Mouse (Mus musculus) left cerebral cortex, adult 11 months (tissue): ENCODE measurements around the gene Zfyve19.

Experiments used
- DNase-seq: peaks from one replicate; pipeline ENCODE4 v3.0.0; 2022; ENCODE audit warnings: low spot score

Zfyve19 gene

DNA sequence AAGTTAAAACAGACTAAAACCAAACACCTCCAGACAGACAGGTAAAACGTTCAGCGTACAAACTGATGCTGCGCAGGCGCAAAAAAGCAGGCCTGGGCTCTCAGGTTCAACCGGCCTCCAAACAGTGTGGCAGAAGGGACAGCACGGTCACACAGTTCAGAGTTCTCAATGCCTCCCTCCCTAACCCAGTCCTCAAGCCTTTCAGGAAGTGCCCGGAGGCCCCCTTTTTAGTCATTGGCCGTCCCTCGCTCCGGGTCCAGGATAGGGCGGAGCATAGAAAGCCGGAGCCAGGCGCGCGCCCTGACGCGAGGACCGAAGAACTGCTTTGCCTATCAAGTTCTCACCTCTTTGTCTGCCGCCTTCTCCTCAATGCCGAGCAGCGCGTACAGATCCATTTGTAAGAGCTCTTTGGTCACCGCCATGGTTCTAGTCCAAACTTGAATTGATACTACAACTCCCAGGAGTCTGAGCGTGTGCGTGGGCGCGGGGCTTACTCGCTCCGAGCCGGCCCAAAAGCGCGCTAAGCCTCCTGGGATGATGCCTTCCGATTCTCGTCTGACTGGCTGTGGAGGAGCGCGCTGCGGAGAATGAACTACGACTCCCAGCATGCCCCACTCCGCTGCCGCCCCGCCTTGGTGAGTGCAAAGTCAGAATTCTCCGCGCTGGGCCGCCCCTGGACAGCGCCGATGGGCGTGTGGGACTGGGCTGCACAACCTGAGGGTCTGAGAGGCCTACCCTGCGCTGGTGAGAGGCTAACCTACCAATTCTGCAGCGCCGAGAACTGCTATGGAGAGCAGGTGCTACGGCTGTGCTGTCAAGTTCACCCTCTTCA lies at the start of gene Zfyve19, which contains the start of gene Dnajc17:
TSS of gene Zfyve19 (plus strand) at position 274 of the 832 bp plus-strand sequence.
TSS of gene Dnajc17 (minus strand) at position 452 of the 832 bp plus-strand sequence.
- peak; percentile 96 for DNase-seq

DNA sequence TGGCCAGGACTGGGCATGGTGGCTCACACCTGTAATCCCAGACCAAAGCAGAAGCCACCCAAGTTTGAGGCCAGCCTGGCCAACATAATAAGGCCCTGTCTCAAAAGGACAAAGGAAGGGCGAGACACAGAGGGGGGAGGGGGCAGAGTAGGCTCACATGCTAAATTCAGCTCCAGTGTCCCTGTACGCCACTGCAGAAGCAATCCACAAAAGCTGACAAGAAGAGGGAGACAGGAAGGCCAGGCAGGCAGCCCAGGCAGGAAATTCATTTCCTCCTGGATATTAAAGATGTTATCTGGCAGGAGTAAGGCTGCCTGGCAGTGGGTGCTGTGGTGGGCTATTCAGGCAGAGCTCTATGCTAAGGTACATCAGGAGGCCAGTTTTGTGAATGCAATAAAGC lies 47.2 kb upstream of the Zfyve19 start:
- DNase-seq: no peak

GRCm38 (mm10) chr2:119163135-119163534 lies 45.3 kb upstream of the Zfyve19 start:
- DNase-seq: no peak

DNA sequence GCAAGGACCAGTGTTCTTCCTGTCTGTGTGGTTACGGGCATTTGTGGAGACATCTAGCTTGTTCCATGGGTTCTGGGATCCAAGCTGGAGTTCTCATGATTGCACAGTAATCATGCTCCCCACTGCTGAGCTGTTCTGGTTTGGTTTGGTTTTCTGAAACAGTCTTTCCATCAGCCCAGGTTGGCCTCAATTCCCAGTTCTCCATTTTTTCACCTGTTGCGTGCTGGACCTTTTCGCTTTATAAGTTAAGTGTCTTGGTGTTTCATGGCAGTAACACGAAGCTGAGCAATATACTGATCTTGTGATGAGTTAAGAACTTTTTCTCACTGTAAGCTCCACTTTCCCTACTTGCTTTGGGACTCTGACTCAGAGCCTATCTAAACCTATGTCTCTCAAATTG lies 44.4 kb upstream of the Zfyve19 start:
- no peak for DNase-seq

DNA sequence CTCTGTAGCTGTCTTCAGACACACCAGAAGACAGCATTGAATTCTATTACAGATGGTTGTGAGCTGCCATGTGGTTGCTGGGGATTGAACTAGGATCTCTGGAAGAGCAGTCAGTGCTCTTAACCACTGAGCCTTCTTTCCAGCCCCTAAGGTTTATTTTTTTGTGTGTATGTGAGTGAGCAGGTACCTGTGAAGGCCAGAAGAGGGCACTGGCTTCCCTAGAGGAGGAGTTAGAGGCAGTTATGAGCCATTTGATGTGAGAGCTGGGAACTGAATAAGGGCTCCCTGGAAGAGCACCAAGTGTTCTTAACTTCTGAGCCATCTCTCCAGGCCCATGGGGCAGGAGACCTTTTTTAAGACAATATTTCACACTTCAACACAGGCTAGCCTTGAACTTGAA lies 43.0 kb upstream of the Zfyve19 start:
- DNase-seq: no peak

- no peak for DNase-seq
These were observed 41.2 kb upstream of the Zfyve19 start, which contains the start of gene Gchfr for GRCm38 (mm10) chr2:119166901-119167865. Gene Gchfr, plus strand, starts transcription at chr2:119167773.

DNA sequence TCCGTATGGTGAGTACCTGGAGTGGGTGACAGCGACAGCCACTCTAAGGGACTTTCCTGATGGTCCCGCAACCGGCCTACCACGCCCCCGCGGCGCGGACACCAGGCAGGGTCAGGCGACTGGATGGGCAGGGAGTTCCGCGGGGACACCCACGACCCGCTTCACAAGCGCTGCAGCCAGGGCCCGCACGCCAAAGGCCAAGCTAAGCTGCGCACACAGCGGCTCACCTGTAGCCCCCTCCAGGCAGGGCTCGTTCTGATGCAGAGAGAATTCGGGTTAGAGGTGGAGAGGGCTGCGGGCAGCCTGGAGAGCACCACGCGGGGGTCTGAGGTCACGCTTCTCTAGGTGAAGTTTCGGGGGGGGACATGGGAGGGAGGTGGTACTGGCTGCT lies 40.6 kb upstream of the Zfyve19 start:
- DNase-seq: no peak

DNA sequence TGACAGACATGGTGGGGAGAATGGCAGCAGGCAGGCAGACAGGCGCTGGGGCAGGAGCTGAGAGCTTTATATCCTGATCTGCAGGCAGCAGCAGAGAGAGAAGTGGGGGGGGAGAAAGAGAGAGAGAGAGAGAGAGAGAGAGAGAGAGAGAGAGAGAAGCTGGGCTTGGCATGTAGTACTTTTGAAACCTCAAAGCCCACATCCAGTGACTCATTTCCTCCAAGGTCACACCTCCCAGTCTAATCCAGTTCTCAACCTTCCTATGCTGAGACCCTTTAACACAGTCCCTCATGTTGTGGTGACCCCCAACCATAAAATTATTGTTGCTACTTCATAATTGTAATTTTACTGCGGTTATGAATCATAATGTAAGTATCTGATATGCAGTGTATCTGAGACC lies 38.1 kb upstream of the Zfyve19 start:
- no peak for DNase-seq

GRCm38 (mm10) chr2:119171574-119171973 lies 36.8 kb upstream of the Zfyve19 start:
- no peak for DNase-seq

- no peak for DNase-seq
These were observed 36.0 kb upstream of the Zfyve19 start for GRCm38 (mm10) chr2:119172446-119172845.

DNA sequence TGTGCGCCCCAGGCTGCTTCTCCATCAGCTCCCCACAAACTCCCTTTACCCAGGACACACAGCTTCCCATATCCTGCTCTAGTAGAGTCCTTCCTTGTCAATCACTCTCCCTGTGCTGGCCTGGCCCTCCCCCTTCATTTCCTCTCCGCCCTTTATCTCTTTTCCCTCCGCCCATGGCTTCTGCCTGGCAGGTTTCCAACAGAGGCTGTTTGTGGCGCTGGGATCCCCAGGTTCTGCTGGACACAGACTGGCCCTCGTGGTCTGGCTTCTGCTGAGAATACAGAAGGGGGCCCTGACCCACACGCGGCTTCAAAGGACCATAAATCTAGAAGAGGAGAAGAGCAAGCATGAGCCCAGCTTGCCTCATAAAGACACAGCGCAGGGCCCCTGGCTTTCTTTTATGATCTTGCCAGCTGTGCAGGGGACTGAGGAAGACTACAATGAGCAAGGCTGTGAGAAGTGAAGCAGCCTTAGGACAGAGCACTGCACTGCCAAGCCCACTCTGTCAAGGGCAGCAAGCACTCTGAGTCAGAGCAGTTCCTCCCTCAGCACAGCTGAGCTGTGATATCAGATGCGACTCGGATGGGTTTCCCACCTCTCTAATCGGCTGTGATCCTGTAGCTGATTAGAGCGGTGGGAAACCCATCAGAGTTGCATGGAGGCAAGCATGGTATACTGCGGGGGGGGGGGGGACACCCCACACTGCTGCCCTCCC lies 35.4 kb upstream of the Zfyve19 start:
- DNase-seq: no peak

- DNase-seq: no peak
These were observed 34.3 kb upstream of the Zfyve19 start, which contains the start of gene Gm14137 for GRCm38 (mm10) chr2:119173991-119174651. Gene Gm14137, plus strand, starts transcription at chr2:119174509.

DNA sequence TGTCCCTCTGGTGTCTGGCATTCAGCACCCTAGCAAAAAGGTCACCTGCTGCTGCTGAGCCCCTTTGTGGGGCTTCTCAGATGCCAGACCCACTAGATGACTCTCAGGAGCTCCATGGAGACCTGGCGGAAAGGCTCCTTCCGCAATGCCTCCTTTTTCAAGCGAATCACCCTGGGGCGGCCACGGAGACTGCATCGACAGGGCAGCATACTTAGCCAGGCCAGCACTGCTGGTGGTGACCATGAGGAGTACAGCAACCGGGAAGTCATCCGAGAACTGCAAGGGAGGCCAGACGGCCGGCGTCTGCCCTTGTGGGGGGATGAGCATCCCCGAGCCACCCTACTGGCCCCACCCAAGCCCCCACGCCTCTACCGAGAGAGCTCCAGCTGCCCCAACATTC lies 33.6 kb upstream of the Zfyve19 start:
- no peak for DNase-seq

- DNase-seq: no peak
These were observed 32.8 kb upstream of the Zfyve19 start for GRCm38 (mm10) chr2:119175614-119176013.

DNA sequence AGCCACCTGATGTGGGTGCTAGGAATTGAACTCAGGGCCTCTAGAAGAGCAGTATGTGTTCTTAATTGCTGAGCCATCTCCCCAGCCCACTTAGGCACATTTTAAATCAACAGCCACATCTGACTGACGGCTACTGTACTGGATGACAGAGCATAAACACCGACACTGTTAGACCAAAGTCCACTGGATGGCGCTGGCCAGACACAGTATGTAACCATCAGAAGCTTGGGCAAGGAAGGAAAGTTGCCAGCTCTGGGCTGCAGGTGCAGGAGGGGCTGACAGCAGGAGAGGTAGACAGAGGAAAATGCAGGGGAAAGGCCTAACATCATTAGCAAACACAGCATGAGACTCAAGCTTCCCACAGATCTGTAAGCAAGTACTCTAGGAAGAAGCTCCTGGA lies 31.7 kb upstream of the Zfyve19 start:
- DNase-seq: no peak

DNA sequence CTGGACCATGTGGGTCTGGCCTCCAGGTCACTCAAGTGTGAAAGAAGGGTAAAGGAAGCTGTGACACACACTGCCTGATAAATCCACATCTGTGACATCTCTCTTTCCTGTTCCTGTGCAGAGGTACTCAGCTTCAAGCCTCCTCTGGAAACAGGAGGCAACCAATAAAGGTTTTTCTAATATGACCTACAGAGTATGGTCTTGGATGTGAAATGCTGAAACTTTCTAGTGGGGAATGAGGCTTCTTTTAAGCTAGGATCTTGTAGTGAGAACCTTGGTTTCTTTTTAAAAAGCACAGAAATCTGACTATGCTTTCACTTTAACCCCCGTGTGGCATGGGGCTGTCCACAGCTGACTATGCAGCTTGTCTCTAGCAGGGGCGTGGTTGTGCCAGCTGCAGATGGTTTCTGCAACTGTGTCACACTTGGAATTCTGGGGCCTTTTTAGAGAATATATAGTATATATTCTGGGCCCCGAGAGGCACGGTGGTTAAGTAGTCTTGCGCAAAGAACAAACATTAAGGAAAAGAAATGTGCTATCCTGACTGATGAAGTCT lies 31.0 kb upstream of the Zfyve19 start:
- no peak for DNase-seq

DNA sequence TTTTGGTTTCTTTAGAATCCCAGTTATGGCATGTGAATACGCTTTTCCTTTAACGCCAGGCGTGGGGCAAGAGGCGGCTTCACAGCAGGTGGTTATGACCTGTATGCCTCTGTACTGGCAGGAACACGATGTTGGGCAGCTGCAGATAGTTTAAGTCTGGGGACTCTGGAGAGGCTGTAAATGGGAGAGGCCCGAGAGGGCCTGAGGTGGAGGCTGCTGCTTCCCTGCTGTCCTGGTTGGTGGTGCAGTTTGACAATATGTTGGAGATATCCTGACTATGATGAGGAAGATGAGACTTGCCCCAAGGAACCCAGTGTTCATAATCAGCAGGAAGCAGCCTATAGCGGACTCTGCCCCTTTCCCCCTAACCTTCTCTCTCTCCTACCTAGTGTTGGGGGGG lies 25.5 kb upstream of the Zfyve19 start:
- no peak for DNase-seq

DNA sequence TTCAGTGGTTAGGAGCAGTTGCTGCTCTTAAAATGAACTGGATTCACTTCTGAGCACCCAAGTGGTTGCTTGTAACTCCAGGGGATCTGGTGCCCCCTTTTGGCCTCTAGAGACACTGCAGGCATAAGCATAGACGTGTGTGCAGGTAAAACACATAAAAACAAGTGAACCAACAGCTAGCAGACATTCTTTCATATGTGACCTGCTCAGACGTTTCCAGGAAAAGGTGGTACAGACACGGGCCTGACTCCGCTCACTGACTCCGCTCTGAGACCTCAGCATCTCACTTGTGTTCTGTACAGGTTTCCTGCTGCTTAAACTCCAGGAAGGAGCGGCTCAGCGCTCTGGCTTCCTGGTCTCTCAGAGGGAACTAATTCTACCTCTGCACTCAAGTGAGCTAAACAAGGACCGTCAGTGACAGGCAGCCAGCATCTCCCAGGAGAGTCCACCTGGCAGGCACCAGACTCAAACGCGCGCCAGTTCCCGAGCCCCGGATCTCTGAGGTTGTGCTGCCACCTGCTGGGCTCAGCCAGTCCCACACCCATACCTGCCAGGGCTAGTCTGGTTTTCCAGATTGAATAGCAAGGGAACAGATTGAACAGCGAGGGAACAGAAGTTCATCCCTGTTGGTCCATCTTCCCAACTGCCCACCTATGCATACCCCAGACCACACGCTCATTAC lies 19.2 kb upstream of the Zfyve19 start:
- peak; percentile 59 for DNase-seq

GRCm38 (mm10) chr2:119190969-119191368 lies 17.4 kb upstream of the Zfyve19 start:
- DNase-seq: no peak

DNA sequence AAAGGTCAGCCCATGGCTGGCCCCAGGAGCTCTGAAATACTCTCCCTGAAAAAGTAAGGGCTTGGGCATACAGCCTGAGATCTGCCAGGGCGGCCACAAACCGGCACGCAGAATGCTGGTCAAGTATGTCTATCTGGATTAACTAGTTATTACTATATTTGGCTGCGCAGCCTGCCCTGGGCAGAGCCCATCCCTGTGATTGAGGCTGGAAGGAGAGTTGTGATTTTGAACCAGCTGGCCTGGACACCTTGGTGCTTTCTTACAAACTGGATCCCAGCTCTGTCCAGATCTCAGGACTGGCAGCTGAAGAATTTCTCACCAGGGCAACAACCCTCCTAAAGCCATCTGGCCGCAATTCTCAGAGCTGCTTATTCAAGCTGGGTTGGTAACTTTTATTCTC lies 14.3 kb upstream of the Zfyve19 start:
- DNase-seq: no peak
